Mouse (Mus musculus) C2C12 (cell line): ENCODE measurements around the gene Prm1. TPM values are rescaled to one million over a fixed set of nuclear protein-coding genes. Genes with fewer than 3 reads are reported as not detected.

Experiments
- H3K27me3 ChIP-seq: one replicate; pipeline ENCODE4 v1.6.1; 2011; ENCODE audit not compliant: control insufficient read depth, insufficient read depth, insufficient read length
- H3K36me3 ChIP-seq: one replicate; pipeline ENCODE4 v1.6.1; 2011; ENCODE audit not compliant: control insufficient read depth, insufficient read depth
- H3K4me3 ChIP-seq: one replicate; pipeline ENCODE4 v1.5.1; 2011; ENCODE audit warnings: mild to moderate bottlenecking, control low read depth; ENCODE audit not compliant: poor library complexity, insufficient read depth, severe bottlenecking
- H3K79me2 ChIP-seq: one replicate; pipeline ENCODE4 v1.6.1; 2011; ENCODE audit not compliant: control insufficient read depth, insufficient read depth
- H3K79me3 ChIP-seq: one replicate; pipeline ENCODE4 v1.6.1; 2011; ENCODE audit warnings: low read depth, control low read depth
- H3ac ChIP-seq: one replicate; pipeline ENCODE3; 2011; ENCODE audit warnings: low read depth; ENCODE audit not compliant: control insufficient read depth, insufficient read length
- CEBPB ChIP-seq: IDR thresholded peaks from one replicate; pipeline ENCODE4 v1.6.1; 2011; ENCODE audit warnings: low read depth, mild to moderate bottlenecking, control low read depth, moderate library complexity
- CTCF ChIP-seq: IDR thresholded peaks from one replicate; pipeline ENCODE4 v1.5.1; 2011; ENCODE audit not compliant: control insufficient read depth, insufficient read depth, insufficient read length
- FOSL1 ChIP-seq: IDR thresholded peaks from one replicate; pipeline ENCODE4 v1.8.0; 2011; ENCODE audit warnings: mild to moderate bottlenecking, low read length; ENCODE audit not compliant: poor library complexity, insufficient read depth, severe bottlenecking
- MAX ChIP-seq: IDR thresholded peaks from one replicate; pipeline ENCODE4 v1.6.1; 2011; ENCODE audit warnings: mild to moderate bottlenecking, control low read depth
- MYOD1 ChIP-seq: IDR thresholded peaks from one replicate; pipeline ENCODE4 v1.6.1; 2011; ENCODE audit warnings: low read depth; ENCODE audit not compliant: control insufficient read depth, insufficient read length
- MYOG ChIP-seq: IDR thresholded peaks from one replicate; pipeline ENCODE4 v1.6.1; 2011; ENCODE audit not compliant: control insufficient read depth, insufficient read length; ENCODE audit errors: extremely low read depth
- USF1 ChIP-seq: IDR thresholded peaks from one replicate; pipeline ENCODE4 v1.6.1; 2011; ENCODE audit warnings: low read depth, mild to moderate bottlenecking, control low read depth, moderate library complexity
- polyA plus RNA-seq: library from polyadenylated mRNA; unstranded; fragments of >200 nt; fragmentation: generic; extraction: Trizol; gene quantifications from one replicate; pipeline ENCODE4 v1.2.1, GENCODE M21; 2012; ENCODE audit warnings: missing spikeins

Gene Prm1
- polyA plus RNA-seq, 1 experiment: not detected

GRCm38 (mm10) chr16:10827766-10828460 lies 22.3 kb upstream of the Prm1 start:
- Histone ChIP-seq H3K4me3 (no peak overlapping the region), H3K36me3 (no peaks in the 10 kb centered on the region), H3K79me2 (no peaks in the 10 kb centered on the region), H3K27me3 (peaks cover 5% of the 10 kb centered on the region), H3K79me3 (no peaks in the 10 kb centered on the region), H3ac (no peak overlapping the region)
- TF ChIP-seq USF1: no peak
- TF ChIP-seq MYOD1: no peak
- TF ChIP-seq CEBPB: no peak
- no peak for TF ChIP-seq FOSL1
- no peak for TF ChIP-seq CTCF
- no peak for TF ChIP-seq MAX
- no peak for TF ChIP-seq MYOG

DNA sequence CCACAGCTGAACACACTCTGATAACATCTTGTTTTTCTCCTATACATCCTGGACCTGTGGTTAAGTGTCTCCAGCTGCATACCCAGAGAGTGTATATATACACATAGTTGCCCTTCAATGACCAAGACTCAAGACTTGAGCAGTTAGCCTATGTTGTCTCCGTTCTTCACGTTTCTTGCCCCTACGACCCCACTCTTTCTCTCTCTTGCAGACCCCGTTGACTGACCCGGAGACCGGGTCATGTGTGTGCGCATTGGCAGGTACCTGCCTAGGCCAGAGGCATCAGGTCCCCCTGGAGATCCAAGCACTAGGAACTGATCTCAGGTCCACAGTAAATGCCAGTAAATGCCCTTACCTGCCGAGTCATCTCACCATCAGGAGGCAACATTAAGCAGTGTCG lies 21.6 kb upstream of the Prm1 start:
- TF ChIP-seq MAX: no peak
- no peak for TF ChIP-seq FOSL1
- TF ChIP-seq MYOD1: no peak
- TF ChIP-seq MYOG: no peak
- TF ChIP-seq CTCF: no peak
- no peak for TF ChIP-seq USF1
- TF ChIP-seq CEBPB: no peak
- Histone ChIP-seq H3K36me3 (no peaks in the 10 kb centered on the region), H3K79me3 (no peaks in the 10 kb centered on the region), H3K27me3 (peaks cover 5% of the 10 kb centered on the region), H3ac (no peak overlapping the region), H3K79me2 (no peaks in the 10 kb centered on the region), H3K4me3 (no peak overlapping the region)

GRCm38 (mm10) chr16:10825840-10826239 lies 20.2 kb upstream of the Prm1 start:
- H3ac ChIP-seq: no peak overlapping the region
- TF ChIP-seq FOSL1 (no peak), MAX (no peak)
- no peak overlapping the region for H3K4me3 ChIP-seq
- H3K36me3 ChIP-seq: no peaks in the 10 kb centered on the region
- H3K27me3 ChIP-seq: peaks cover 8% of the 10 kb centered on the region
- H3K79me2 ChIP-seq: no peaks in the 10 kb centered on the region
- no peaks in the 10 kb centered on the region for H3K79me3 ChIP-seq

GRCm38 (mm10) chr16:10824536-10824935 lies 18.9 kb upstream of the Prm1 start:
- Histone ChIP-seq H3K79me2 (no peaks in the 10 kb centered on the region), H3K36me3 (no peaks in the 10 kb centered on the region), H3K27me3 (peaks cover 10% of the 10 kb centered on the region), H3ac (no peak overlapping the region), H3K79me3 (no peaks in the 10 kb centered on the region), H3K4me3 (no peak overlapping the region)
- TF ChIP-seq CEBPB (no peak), USF1 (no peak), MYOG (no peak), FOSL1 (no peak)

DNA sequence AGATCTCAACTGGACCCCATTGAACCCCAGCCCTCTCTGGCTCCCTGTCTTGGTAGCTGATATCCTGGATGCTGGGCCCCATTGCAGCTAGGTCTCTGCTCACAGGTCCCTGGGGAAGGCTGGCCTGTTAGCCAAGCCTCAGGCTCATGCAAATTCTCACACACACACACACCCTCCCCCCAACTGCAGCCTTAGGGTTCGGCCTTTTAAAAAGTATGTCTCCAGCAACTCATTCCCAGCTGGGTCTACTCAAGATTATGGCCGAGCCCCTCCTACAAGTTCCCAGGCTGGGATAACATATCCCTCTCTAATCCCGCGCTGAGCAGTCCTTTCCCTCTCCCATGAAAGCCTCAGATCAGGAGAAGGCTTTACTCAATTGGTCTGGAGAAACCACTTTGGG lies 15.7 kb upstream of the Prm1 start:
- peaks cover 5% of the 10 kb centered on the region for H3K27me3 ChIP-seq
- H3K79me3 ChIP-seq: no peaks in the 10 kb centered on the region
- no peaks in the 10 kb centered on the region for H3K36me3 ChIP-seq
- H3ac ChIP-seq: no peak overlapping the region
- no peaks in the 10 kb centered on the region for H3K79me2 ChIP-seq
- H3K4me3 ChIP-seq: no peak overlapping the region
- TF ChIP-seq CEBPB: no peak
- TF ChIP-seq CTCF: no peak
- no peak for TF ChIP-seq USF1
- no peak for TF ChIP-seq MYOD1
- no peak for TF ChIP-seq FOSL1
- TF ChIP-seq MYOG: no peak
- TF ChIP-seq MAX: no peak

GRCm38 (mm10) chr16:10819966-10820365 lies 14.3 kb upstream of the Prm1 start:
- H3K27me3 ChIP-seq: peaks cover 5% of the 10 kb centered on the region
- H3ac ChIP-seq: no peak overlapping the region
- no peaks in the 10 kb centered on the region for H3K79me2 ChIP-seq
- no peaks in the 10 kb centered on the region for H3K79me3 ChIP-seq
- H3K36me3 ChIP-seq: no peaks in the 10 kb centered on the region
- no peak overlapping the region for H3K4me3 ChIP-seq
- TF ChIP-seq CTCF: no peak
- no peak for TF ChIP-seq USF1
- no peak for TF ChIP-seq MAX
- TF ChIP-seq FOSL1: no peak
- no peak for TF ChIP-seq CEBPB
- TF ChIP-seq MYOD1: no peak
- TF ChIP-seq MYOG: no peak
